Mouse (Mus musculus) bone marrow macrophage, adult 2 months (primary cell): ENCODE results near the gene Bcl11b.

ENCODE experiments used
- CTCF ChIP-seq: IDR thresholded peaks from 2 replicates; pipeline ENCODE4 v1.5.1; 2012; ENCODE audit warnings: low read depth, mild to moderate bottlenecking, low read length, moderate library complexity
- POLR2A ChIP-seq: IDR thresholded peaks from 2 replicates; pipeline ENCODE4 v1.6.1; 2012; ENCODE audit warnings: mild to moderate bottlenecking, low read depth, low read length, borderline replicate concordance

- TF ChIP-seq CTCF (no peak), POLR2A (no peak)
Measured at GRCm38 (mm10) chr12:107973556-107974140, 29.8 kb downstream of the Bcl11b start.
